Mouse (Mus musculus) kidney, embryonic 14.5 days (tissue): ENCODE data around the gene Chil1. TPM values are rescaled to one million over a fixed set of nuclear protein-coding genes. Genes with fewer than 3 reads are reported as not detected.

Source experiments
- ATAC-seq: fragments of 200-750 bp; cut with Nextera tagmentation; 2 replicates; pipeline ENCODE4 v1.8.0; 2017; ENCODE audit warnings: moderate number of reproducible peaks, mild to moderate bottlenecking, moderate TSS enrichment, moderate library complexity; ENCODE audit not compliant: low FRiP score, low TSS enrichment
- H3K27ac ChIP-seq: fragments of 300-500 bp; sonication (generic); 2 replicates; pipeline ENCODE4 v1.5.1; 2014; ENCODE audit warnings: low read depth, mild to moderate bottlenecking, low read length, moderate library complexity, mixed read lengths
- H3K27me3 ChIP-seq: fragments of 300-500 bp; sonication (generic); 2 replicates; pipeline ENCODE4 v1.6.1; 2014; ENCODE audit warnings: mild to moderate bottlenecking, low read length; ENCODE audit not compliant: control insufficient read depth, insufficient read depth
- H3K36me3 ChIP-seq: fragments of 300-500 bp; sonication (generic); 2 replicates; pipeline ENCODE4 v1.6.1; 2014; ENCODE audit warnings: low read length, mixed read lengths; ENCODE audit not compliant: control insufficient read depth, insufficient read depth
- H3K4me1 ChIP-seq: fragments of 300-500 bp; sonication (generic); 2 replicates; pipeline ENCODE4 v1.6.1; 2014; ENCODE audit warnings: low read length, mixed read lengths; ENCODE audit not compliant: control insufficient read depth, insufficient read depth
- H3K4me2 ChIP-seq: fragments of 300-500 bp; sonication (generic); replicated peaks from 2 replicates; pipeline ENCODE4 v1.6.1; 2014; ENCODE audit warnings: low read depth, mild to moderate bottlenecking, low read length
- H3K4me3 ChIP-seq: fragments of 300-500 bp; sonication (generic); 2 replicates; pipeline ENCODE4 v1.5.1; 2014; ENCODE audit warnings: mild to moderate bottlenecking, low read length
- H3K9ac ChIP-seq: fragments of 300-500 bp; sonication (generic); 2 replicates; pipeline ENCODE4 v1.6.1; 2014; ENCODE audit warnings: low read depth, mild to moderate bottlenecking, low read length, moderate library complexity
- H3K9me3 ChIP-seq: fragments of 300-500 bp; sonication (generic); 2 replicates; pipeline ENCODE4 v1.6.1; 2016; ENCODE audit warnings: low read length; ENCODE audit not compliant: control insufficient read depth
- WGBS: fragments of 180-500 bp; shearing (Covaris S2); extraction: QIAGEN DNeasy Blood & Tissue Kit; methylation state at CpG from one replicate; pipeline ENCODE4 v1.1.7; 2014; 5-methylcytosine and 5-hydroxymethylcytosine counted together
- polyA plus RNA-seq: library from polyadenylated mRNA; unstranded; fragments of >200 nt; fragmentation: Nextera tagmentation; extraction: Ambion mirVana; gene quantifications from 2 replicates; pipeline ENCODE4 v1.2.1, GENCODE M21; 2014

Gene Chil1
- polyA plus RNA-seq, 1 experiment from 2014 or later = 1.6 TPM

DNA sequence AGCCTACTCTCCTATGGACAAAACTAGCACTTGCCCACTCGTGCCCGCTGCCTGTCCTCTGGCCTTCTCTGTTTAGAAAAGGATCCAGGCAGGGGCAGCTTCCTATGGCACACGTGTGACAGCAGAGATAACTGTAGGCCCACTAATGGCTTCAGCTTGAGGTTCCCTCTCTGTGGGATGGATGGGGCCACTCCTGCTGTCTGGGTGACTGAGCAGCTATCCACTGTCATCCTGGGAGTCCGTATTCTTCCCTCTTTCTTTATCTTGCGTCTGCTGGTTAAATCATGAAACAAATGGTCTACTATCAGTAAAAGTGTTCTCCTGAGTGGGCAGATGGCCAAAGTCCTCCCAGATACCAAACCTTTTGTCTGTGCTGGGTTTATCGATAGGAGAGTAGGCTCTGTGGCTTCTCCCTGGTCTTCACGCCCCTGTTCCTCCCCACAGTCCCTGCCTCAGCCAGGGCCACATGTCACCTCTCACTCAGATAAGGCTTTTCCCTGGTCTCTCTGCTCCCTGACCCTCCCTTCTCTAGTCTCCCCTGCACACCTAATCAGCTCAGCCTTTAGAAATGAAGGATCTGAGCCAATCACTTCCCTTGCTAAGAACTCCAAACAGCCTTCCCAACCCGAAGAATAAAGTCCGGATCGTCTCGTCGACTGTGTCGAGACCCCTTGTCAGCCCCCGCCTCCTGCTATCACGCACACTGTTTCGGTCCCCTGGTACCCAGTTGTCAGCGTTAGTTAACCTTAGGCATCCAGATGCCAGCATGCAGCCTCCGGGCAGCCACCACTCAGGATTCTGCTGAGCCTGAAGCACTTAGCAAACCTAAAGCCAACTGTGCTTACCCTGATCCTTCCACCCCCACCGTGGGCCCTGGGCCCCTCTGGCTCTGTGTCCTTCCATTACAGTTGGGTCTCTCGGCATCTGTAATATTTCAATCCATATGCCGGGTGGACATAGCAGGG is 29.1 kb upstream of the Chil1 start:
- Histone ChIP-seq H3K27ac (no peak overlapping the region), H3K9me3 (peaks cover 4% of the 10 kb centered on the region; the same call in 1 of the 2 replicates), H3K27me3 (no peaks in the 10 kb centered on the region), H3K4me2 (no peak overlapping the region), H3K4me3 (no peak overlapping the region), H3K4me1 (no peaks in the 10 kb centered on the region), H3K36me3 (no peaks in the 10 kb centered on the region), H3K9ac (no peak overlapping the region)
- ATAC-seq = no peak
- WGBS = 73% methylated on average over 21 of the region's 21 CpGs

DNA sequence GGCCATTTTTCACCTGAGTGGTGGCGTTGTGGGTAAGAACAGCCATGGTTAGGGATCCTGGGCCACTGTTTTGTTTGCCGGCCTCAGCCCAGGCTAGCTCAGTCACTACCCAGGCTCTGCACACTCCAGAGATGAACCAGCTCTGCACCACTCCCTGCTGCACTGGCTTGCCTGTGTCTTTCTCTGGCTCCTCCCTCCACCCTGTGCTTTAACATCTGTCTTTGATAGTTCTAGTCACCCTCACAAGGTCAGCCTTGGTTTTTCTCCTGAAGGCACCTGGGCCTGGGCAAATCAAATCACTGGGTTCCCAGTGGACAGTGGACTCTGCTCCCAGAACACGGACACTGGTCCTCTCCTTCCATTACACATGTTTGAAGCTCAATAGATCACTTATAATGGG is 27.9 kb upstream of the Chil1 start:
- Histone ChIP-seq H3K27me3 (no peaks in the 10 kb centered on the region), H3K4me3 (no peak overlapping the region), H3K27ac (no peak overlapping the region), H3K4me2 (no peak overlapping the region), H3K9ac (no peak overlapping the region), H3K9me3 (peaks cover 4% of the 10 kb centered on the region; the same call in 1 of the 2 replicates), H3K4me1 (no peaks in the 10 kb centered on the region), H3K36me3 (no peaks in the 10 kb centered on the region)
- WGBS = 92% methylated on average over 3 of the region's 3 CpGs
- no peak for ATAC-seq

GRCm38 (mm10) chr1:134154655-134155054 is 27.3 kb upstream of the Chil1 start:
- H3K4me1 ChIP-seq = no peaks in the 10 kb centered on the region
- H3K4me3 ChIP-seq = no peak overlapping the region
- no peak overlapping the region for H3K9ac ChIP-seq
- peaks cover 4% of the 10 kb centered on the region; the same call in 1 of the 2 replicates for H3K9me3 ChIP-seq
- 60% methylated on average over 3 of the region's 3 CpGs for WGBS
- H3K27me3 ChIP-seq = no peaks in the 10 kb centered on the region
- no peak for ATAC-seq
- H3K27ac ChIP-seq = no peak overlapping the region
- no peaks in the 10 kb centered on the region for H3K36me3 ChIP-seq
- no peak overlapping the region for H3K4me2 ChIP-seq

GRCm38 (mm10) chr1:134160404-134160803 is 21.6 kb upstream of the Chil1 start:
- Histone ChIP-seq H3K36me3 (no peaks in the 10 kb centered on the region), H3K27ac (no peak overlapping the region), H3K9ac (no peak overlapping the region), H3K27me3 (no peaks in the 10 kb centered on the region), H3K4me2 (no peak overlapping the region), H3K9me3 (no peaks in the 10 kb centered on the region), H3K4me3 (no peak overlapping the region), H3K4me1 (no peaks in the 10 kb centered on the region)
- ATAC-seq = no peak
- WGBS = 90% methylated on average over 3 of the region's 3 CpGs

GRCm38 (mm10) chr1:134161399-134161798 is 20.6 kb upstream of the Chil1 start:
- no peak overlapping the region for H3K27ac ChIP-seq
- no peak overlapping the region for H3K4me2 ChIP-seq
- H3K36me3 ChIP-seq = no peaks in the 10 kb centered on the region
- no peak overlapping the region for H3K4me3 ChIP-seq
- no peak overlapping the region for H3K9ac ChIP-seq
- 82% methylated on average over 6 of the region's 6 CpGs for WGBS
- H3K4me1 ChIP-seq = no peaks in the 10 kb centered on the region
- H3K9me3 ChIP-seq = no peaks in the 10 kb centered on the region
- ATAC-seq = no peak
- no peaks in the 10 kb centered on the region for H3K27me3 ChIP-seq

DNA sequence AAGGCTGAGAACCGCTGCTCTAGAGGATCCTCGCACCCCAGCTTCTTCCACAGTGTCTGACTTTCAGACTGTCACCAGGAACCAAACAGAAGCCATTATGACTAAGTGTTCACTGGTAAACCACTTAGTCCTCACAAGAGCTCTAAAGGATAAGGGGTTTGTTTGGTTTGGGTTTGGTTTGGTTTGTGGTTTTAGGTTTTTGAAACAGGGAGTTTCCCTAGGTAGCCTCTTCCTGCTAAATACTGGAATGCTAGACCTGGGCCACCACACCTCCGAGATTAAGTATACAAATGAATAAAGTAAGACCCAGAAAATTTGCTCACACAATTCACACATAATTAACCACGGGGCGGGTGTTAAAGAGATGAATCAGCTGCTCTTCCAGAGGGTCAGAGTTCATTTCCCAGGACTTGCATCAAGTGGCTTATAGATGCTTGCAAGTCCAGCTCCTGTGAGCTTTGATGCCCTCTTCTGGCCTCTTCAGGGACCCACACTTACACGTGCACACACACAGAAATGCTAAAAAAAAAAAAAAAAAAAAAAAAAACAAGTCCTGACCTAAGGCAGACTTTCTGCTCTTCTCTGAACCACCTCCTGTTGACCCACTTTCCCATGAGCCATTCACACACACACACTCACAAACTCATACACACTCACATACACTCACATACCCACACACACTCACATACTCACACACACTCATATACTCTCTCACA is 19.3 kb upstream of the Chil1 start:
- no peak overlapping the region for H3K4me2 ChIP-seq
- no peak overlapping the region for H3K4me3 ChIP-seq
- H3K9ac ChIP-seq = no peak overlapping the region
- H3K27ac ChIP-seq = no peak overlapping the region
- H3K27me3 ChIP-seq = no peaks in the 10 kb centered on the region
- no peaks in the 10 kb centered on the region for H3K4me1 ChIP-seq
- no peak for ATAC-seq
- WGBS = 83% methylated on average over 6 of the region's 6 CpGs
- no peaks in the 10 kb centered on the region for H3K9me3 ChIP-seq
- H3K36me3 ChIP-seq = no peaks in the 10 kb centered on the region

DNA sequence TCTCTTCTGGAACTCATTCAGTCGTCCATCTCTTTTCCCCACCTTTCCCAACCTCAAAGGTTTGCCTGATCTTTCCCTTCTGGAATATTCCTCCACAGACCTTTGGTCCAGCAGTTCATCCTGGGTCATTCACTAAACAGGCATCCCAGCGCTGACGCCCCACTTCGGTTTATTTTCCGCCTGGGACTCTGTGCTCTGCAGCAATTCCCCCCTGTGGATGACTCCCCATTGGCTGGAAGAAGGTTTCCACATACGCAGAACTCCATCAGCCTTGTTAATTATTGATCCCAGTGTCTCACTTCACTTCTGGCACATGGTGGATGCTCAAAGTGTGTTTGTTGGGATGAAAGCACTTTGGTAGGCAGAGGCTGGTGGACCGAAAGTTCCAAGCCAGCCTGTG is 18.5 kb upstream of the Chil1 start:
- WGBS = 78% methylated on average over 7 of the region's 7 CpGs
- Histone ChIP-seq H3K4me1 (no peaks in the 10 kb centered on the region), H3K9me3 (no peaks in the 10 kb centered on the region), H3K9ac (no peak overlapping the region), H3K4me2 (no peak overlapping the region), H3K36me3 (no peaks in the 10 kb centered on the region), H3K4me3 (no peak overlapping the region), H3K27me3 (no peaks in the 10 kb centered on the region), H3K27ac (no peak overlapping the region)
- no peak for ATAC-seq

DNA sequence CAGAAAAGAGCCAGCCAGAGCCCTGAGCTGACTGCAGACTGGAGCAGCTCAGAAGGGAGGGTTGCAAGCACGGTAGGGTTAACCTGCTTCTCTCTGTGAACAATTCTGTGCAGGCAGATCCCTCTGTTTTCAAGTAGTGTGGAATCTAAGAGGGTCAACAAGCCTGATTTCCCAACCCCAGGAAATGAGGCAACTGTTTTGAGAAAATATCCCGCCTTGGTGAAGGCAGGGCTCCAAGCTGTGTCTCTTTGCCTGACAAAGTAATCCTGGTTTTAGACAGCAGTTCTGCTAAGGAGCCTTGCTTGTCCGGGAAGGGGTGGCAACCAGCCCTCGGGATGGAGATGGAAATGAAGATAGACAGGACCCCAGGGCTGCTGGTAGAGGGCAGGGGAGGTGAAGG is 17.5 kb upstream of the Chil1 start:
- Histone ChIP-seq H3K9ac (no peak overlapping the region), H3K27me3 (no peaks in the 10 kb centered on the region), H3K4me3 (no peak overlapping the region), H3K36me3 (no peaks in the 10 kb centered on the region), H3K4me1 (no peaks in the 10 kb centered on the region), H3K4me2 (no peak overlapping the region), H3K9me3 (no peaks in the 10 kb centered on the region), H3K27ac (no peak overlapping the region)
- 72% methylated on average over 4 of the region's 4 CpGs for WGBS
- ATAC-seq = no peak

- Histone ChIP-seq H3K9me3 (no peaks in the 10 kb centered on the region), H3K9ac (no peak overlapping the region), H3K4me3 (no peak overlapping the region), H3K27ac (no peak overlapping the region), H3K27me3 (no peaks in the 10 kb centered on the region), H3K36me3 (no peaks in the 10 kb centered on the region), H3K4me2 (no peak overlapping the region), H3K4me1 (no peaks in the 10 kb centered on the region)
- no peak for ATAC-seq
- 90% methylated on average over 3 of the region's 3 CpGs for WGBS
Observed at GRCm38 (mm10) chr1:134166547-134166946, 15.4 kb upstream of the Chil1 start.
